Mouse (Mus musculus) olfactory bulb, adult 2 months (tissue): Measurements from ENCODE around the gene Lpcat4.

Source experiments
- CTCF ChIP-seq: fragments of 200-500 bp; IDR thresholded peaks from 2 replicates; pipeline ENCODE4 v1.5.1; 2012; ENCODE audit warnings: low read depth, mild to moderate bottlenecking, low read length, moderate library complexity; ENCODE audit not compliant: insufficient read depth
- POLR2A ChIP-seq: fragments of 200-500 bp; IDR thresholded peaks from 2 replicates; pipeline ENCODE4 v1.6.1; 2012; ENCODE audit warnings: mild to moderate bottlenecking, low read depth, low read length, moderate library complexity; ENCODE audit not compliant: insufficient read depth

DNA sequence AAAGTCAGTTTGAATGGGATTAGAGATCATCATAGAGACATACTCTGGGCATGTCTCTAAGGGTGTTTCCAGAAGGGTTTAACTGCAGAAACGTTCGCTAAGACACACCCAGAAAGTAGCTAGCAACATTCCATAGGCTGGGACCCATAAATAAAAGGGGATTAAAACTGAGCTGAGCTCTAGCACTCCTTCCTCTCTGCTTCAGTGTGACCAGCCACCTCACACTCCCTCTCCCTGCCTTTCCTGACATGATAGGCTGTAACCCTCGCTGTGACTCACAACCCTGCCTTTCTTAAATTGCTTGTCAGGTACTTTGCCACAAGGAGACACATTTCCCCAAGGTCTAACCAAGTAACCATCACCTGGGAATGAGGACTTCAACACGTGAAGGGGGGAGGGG is 1.3 kb upstream of the Lpcat4 start:
- no peak for TF ChIP-seq CTCF
- no peak for TF ChIP-seq POLR2A
